Comparison of ENCODE assay signal across 8 mouse cellular contexts in genomic region chr5:38479027-38479426, GRCm38 (mm10). TPM values are rescaled to one million over a fixed set of nuclear protein-coding genes. Genes with fewer than 3 reads are reported as not detected.
DNase-seq lines count a peak whose midpoint lies in the region; ATAC-seq lines count a peak whose summit lies in the region.
"Had no signal": no experiment of that assay in that cellular context is flagged by ENCODE, and none has a peak within 500 bp of the region (broad histone marks: within the 10 kb centered on the region; RNA-seq: fewer than 3 reads in every experiment).

No protein-coding gene starts in this region.

- no peaks in the 10 kb centered on the region for H3K9me3 ChIP-seq in neural tube, embryonic 12.5 days
- no peaks in the 10 kb centered on the region for H3K9me3 ChIP-seq in forebrain, embryonic 16.5 days (ENCODE audit: control insufficient read depth, low read length)
- no peaks in the 10 kb centered on the region for H3K9me3 ChIP-seq in midbrain, embryonic 15.5 days
- H3K9me3 ChIP-seq: embryonic facial prominence, embryonic 13.5 days had no signal

- no peak overlapping the region for H3K9ac ChIP-seq in neural tube, embryonic 12.5 days
- no peak overlapping the region for H3K9ac ChIP-seq in forebrain, embryonic 16.5 days (replicated peaks; ENCODE audit: low read depth, low read length)
- no peak overlapping the region for H3K9ac ChIP-seq in midbrain, embryonic 15.5 days

- ATAC-seq in neural tube, embryonic 12.5 days (ENCODE audit: low FRiP score, low read depth) = no peak
- peak; percentile 53 for ATAC-seq in forebrain, embryonic 16.5 days
- 0 out of 2 replicates have a peak, but pooled peaks have one; percentile 37 for ATAC-seq in midbrain, embryonic 15.5 days (replicated peaks)

- H3K4me3 ChIP-seq in neural tube, embryonic 12.5 days = no peak overlapping the region
- H3K4me3 ChIP-seq in forebrain, embryonic 16.5 days (replicated peaks; ENCODE audit: low read length) = no peak overlapping the region
- no peak overlapping the region for H3K4me3 ChIP-seq in midbrain, embryonic 15.5 days

- H3K4me2 ChIP-seq in neural tube, embryonic 12.5 days (replicated peaks) = peak overlapping the region; percentile 59
- no peak overlapping the region for H3K4me2 ChIP-seq in forebrain, embryonic 16.5 days (ENCODE audit: low read length)
- H3K4me2 ChIP-seq in midbrain, embryonic 15.5 days = no peak overlapping the region

- DNase-seq in neural tube, embryonic 10.5 days (ENCODE audit: extremely low spot score, low spot score) = no peak
- DNase-seq in adrenal gland, postnatal 25 days = peak; percentile 27
- DNase-seq in kidney, postnatal 14 days = peak; percentile 62
- no peak for DNase-seq in right cerebral cortex, adult 2 months (ENCODE audit: low spot score in 2 of 2)

- no peaks in the 10 kb centered on the region for H3K27me3 ChIP-seq in neural tube, embryonic 12.5 days (replicated peaks)
- no peaks in the 10 kb centered on the region for H3K27me3 ChIP-seq in forebrain, embryonic 16.5 days (replicated peaks; ENCODE audit: control insufficient read depth, insufficient read depth, low read length)
- no peaks in the 10 kb centered on the region; the same call in 1 of the 2 replicates for H3K27me3 ChIP-seq in midbrain, embryonic 15.5 days (replicated peaks)
- H3K27me3 ChIP-seq: embryonic facial prominence, embryonic 13.5 days had no signal

- WGBS in neural tube, embryonic 12.5 days = 64% methylated on average over 4 of the region's 4 CpGs
- 28% methylated on average over 4 of the region's 4 CpGs for WGBS in forebrain, embryonic 16.5 days
- WGBS in midbrain, embryonic 15.5 days = 42% methylated on average over 4 of the region's 4 CpGs

- H3K4me1 ChIP-seq in neural tube, embryonic 12.5 days = peaks cover 16% of the 10 kb centered on the region
- H3K4me1 ChIP-seq in forebrain, embryonic 16.5 days (replicated peaks; ENCODE audit: control insufficient read depth, insufficient read depth, low read length) = peaks cover 13% of the 10 kb centered on the region
- peaks cover 8% of the 10 kb centered on the region; the same call in 1 of the 2 replicates for H3K4me1 ChIP-seq in midbrain, embryonic 15.5 days

- H3K36me3 ChIP-seq in neural tube, embryonic 12.5 days = no peaks in the 10 kb centered on the region
- no peaks in the 10 kb centered on the region for H3K36me3 ChIP-seq in forebrain, embryonic 16.5 days (ENCODE audit: control insufficient read depth, insufficient read depth)
- H3K36me3 ChIP-seq in midbrain, embryonic 15.5 days (replicated peaks) = no peaks in the 10 kb centered on the region
- H3K36me3 ChIP-seq: embryonic facial prominence, embryonic 13.5 days had no signal

- no peak overlapping the region for H3K27ac ChIP-seq in neural tube, embryonic 12.5 days
- H3K27ac ChIP-seq in forebrain, embryonic 16.5 days (ENCODE audit: low read length) = no peak overlapping the region
- H3K27ac ChIP-seq in midbrain, embryonic 15.5 days = no peak overlapping the region

RNA-seq across cellular contexts. Expression of gene Slc2a9, which starts 23.9 kb away (rescaled TPM):
- polyA plus RNA-seq in neural tube, embryonic 12.5 days (2016; fragmentation: Nextera tagmentation; extraction: Ambion mirVana) = 0.24 and 0.37 TPM in 2 replicates
- 2.7 and 2.8 TPM in 2 replicates for total RNA-seq in adrenal gland, postnatal 25 days (2021)
- 0.35 and 0.53 TPM in 2 replicates for polyA plus RNA-seq in forebrain, embryonic 16.5 days (2015; fragmentation: Nextera tagmentation; extraction: Ambion mirVana)
- 0.26 and 0.40 TPM in 2 replicates for polyA plus RNA-seq in midbrain, embryonic 15.5 days (2015; fragmentation: Nextera tagmentation; extraction: Ambion mirVana)

Comparison
In these comparisons a context has a peak if more than half of its experiments do, and no peak if none do; other contexts are left out.
1. DNase-seq: peak in adrenal gland, postnatal 25 days (single experiment) and kidney, postnatal 14 days (single experiment); none in neural tube, embryonic 10.5 days (single experiment) and right cerebral cortex, adult 2 months (0 of 2).